Mouse (Mus musculus) CH12.LX (cell line): ENCODE measurements around the gene 1700020L24Rik. TPM values are rescaled to one million over a fixed set of nuclear protein-coding genes. Genes with fewer than 3 reads are reported as not detected.

Source experiments
- DNase-seq: peaks from one replicate; pipeline ENCODE4 v3.0.0-alpha.2; 2013; ENCODE audit errors: extremely low read depth
- H3K27ac ChIP-seq: 2 replicates; pipeline ENCODE4 v1.5.1; 2012; ENCODE audit warnings: low read depth, mild to moderate bottlenecking, control low read depth, moderate library complexity; ENCODE audit not compliant: insufficient read depth
- H3K27me3 ChIP-seq: replicated peaks from 2 replicates; pipeline ENCODE3; 2012; ENCODE audit warnings: inconsistent platforms
- H3K36me3 ChIP-seq, 2 experiments: replicated peaks in 1 of 2; 2 replicates each; pipeline versions ENCODE3 to v1.6.1; 2012; ENCODE audit warnings: inconsistent platforms in 1 of 2, low read length in 1 of 2, mild to moderate bottlenecking in 1 of 2, mixed read lengths in 1 of 2, moderate library complexity in 1 of 2; ENCODE audit not compliant: control insufficient read depth in 1 of 2, insufficient read depth in 1 of 2
- H3K4me1 ChIP-seq, 2 experiments: 2 replicates each; pipeline ENCODE4 v1.6.1; 2012; ENCODE audit warnings: inconsistent platforms in 1 of 2, moderate library complexity in 1 of 2; ENCODE audit not compliant: insufficient read depth in 2 of 2, control insufficient read depth in 1 of 2
- H3K4me2 ChIP-seq: 2 replicates; pipeline ENCODE4 v1.6.1; 2012; ENCODE audit warnings: low read depth, mild to moderate bottlenecking, control low read depth; ENCODE audit not compliant: poor library complexity, insufficient read depth, severe bottlenecking
- H3K4me3 ChIP-seq, 3 experiments: fragments of 150-350 bp in 1 of 3; sonication (generic) in 1 of 3; replicated peaks in 1 of 3; 2 replicates each; pipeline versions ENCODE3 to v1.5.1; 2011 to 2012; ENCODE audit warnings: low read depth in 2 of 3, low read length in 2 of 3, mild to moderate bottlenecking in 2 of 3, moderate library complexity in 2 of 3, control low read depth in 1 of 3, improper control_type of control experiment in 1 of 3, inconsistent platforms in 1 of 3, mixed read lengths in 1 of 3; ENCODE audit not compliant: poor library complexity in 1 of 3
- H3K79me2 ChIP-seq: replicated peaks from 2 replicates; pipeline ENCODE4 v1.6.1; 2012; ENCODE audit warnings: mild to moderate bottlenecking, moderate library complexity; ENCODE audit not compliant: control insufficient read depth, poor library complexity, insufficient read depth, severe bottlenecking; ENCODE audit errors: extremely low read depth
- H3K9ac ChIP-seq: 2 replicates; pipeline ENCODE4 v1.6.1; 2012; ENCODE audit warnings: low read depth, mild to moderate bottlenecking, control low read depth, moderate library complexity; ENCODE audit not compliant: insufficient read depth
- H3K9me3 ChIP-seq: replicated peaks from 2 replicates; pipeline ENCODE3; 2012; ENCODE audit warnings: low read length, inconsistent platforms, mixed read lengths
- CHD1 ChIP-seq: IDR thresholded peaks from 2 replicates; pipeline ENCODE4 v1.6.1; 2012; ENCODE audit warnings: low read depth, low read length, improper control_type of control experiment, inconsistent platforms
- ETS1 ChIP-seq: conservative IDR thresholded peaks from 2 replicates; pipeline ENCODE4 v1.6.1; 2012; ENCODE audit warnings: low read depth, mild to moderate bottlenecking, inconsistent platforms, low read length, improper control_type of control experiment, moderate library complexity
- GABPA ChIP-seq: IDR thresholded peaks from 2 replicates; pipeline ENCODE4 v1.6.1; 2012; ENCODE audit warnings: low read depth, low read length, improper control_type of control experiment, inconsistent platforms; ENCODE audit not compliant: insufficient replicate concordance
- HCFC1 ChIP-seq: IDR thresholded peaks from 2 replicates; pipeline ENCODE4 v1.6.1; 2012; ENCODE audit warnings: low read depth, mild to moderate bottlenecking, inconsistent platforms, low read length, improper control_type of control experiment
- JUN ChIP-seq: IDR thresholded peaks from 2 replicates; pipeline ENCODE4 v1.6.1; 2011; ENCODE audit warnings: low read depth, mild to moderate bottlenecking, low read length, improper control_type of control experiment, moderate library complexity; ENCODE audit not compliant: insufficient read depth
- MAFK ChIP-seq: IDR thresholded peaks from 2 replicates; pipeline ENCODE4 v1.6.1; 2011; ENCODE audit warnings: low read length, improper control_type of control experiment; ENCODE audit not compliant: insufficient replicate concordance
- MAZ ChIP-seq: IDR thresholded peaks from 2 replicates; pipeline ENCODE4 v1.6.1; 2012; ENCODE audit warnings: low read depth, mild to moderate bottlenecking, inconsistent platforms, low read length, improper control_type of control experiment, moderate library complexity
- NRF1 ChIP-seq: IDR thresholded peaks from 2 replicates; pipeline ENCODE4 v1.6.1; 2014; ENCODE audit warnings: low read depth, mild to moderate bottlenecking, inconsistent platforms, low read length, improper control_type of control experiment, moderate library complexity
- POLR2A ChIP-seq: IDR thresholded peaks from 2 replicates; pipeline ENCODE4 v1.6.1; 2011; ENCODE audit warnings: low read depth, mild to moderate bottlenecking, improper control_type of control experiment, low read length
- POLR2AphosphoS2 ChIP-seq: IDR thresholded peaks from 2 replicates; pipeline ENCODE4 v1.6.1; 2011; ENCODE audit warnings: low read depth, low read length, improper control_type of control experiment
- TBP ChIP-seq: conservative IDR thresholded peaks from 2 replicates; pipeline ENCODE4 v1.6.1; 2011; ENCODE audit warnings: low read depth, low read length, improper control_type of control experiment
- TCF12 ChIP-seq: IDR thresholded peaks from 2 replicates; pipeline ENCODE4 v1.6.1; 2014; ENCODE audit warnings: low read depth, mild to moderate bottlenecking, inconsistent platforms, low read length, improper control_type of control experiment
- USF2 ChIP-seq: conservative IDR thresholded peaks from 2 replicates; pipeline ENCODE4 v1.6.1; 2011; ENCODE audit warnings: low read depth, low read length, improper control_type of control experiment
- ZC3H11A ChIP-seq: IDR thresholded peaks from 2 replicates; pipeline ENCODE4 v1.6.1; 2012; ENCODE audit warnings: low read depth, mild to moderate bottlenecking, inconsistent platforms, low read length, improper control_type of control experiment
- ZNF384 ChIP-seq: IDR thresholded peaks from 2 replicates; pipeline ENCODE4 v1.6.1; 2012; ENCODE audit warnings: low read depth, low read length, improper control_type of control experiment, inconsistent platforms
- dilution Hi-C: fragments of 300-500 bp; cut with MboI; formaldehyde crosslinking; loops from 2 replicates; pipeline ENCODE4 v1.14.3; 2020; ENCODE audit warnings: low sequenced_read_pairs; ENCODE audit not compliant: extremely low pct_unique_long_range_greater_than_20kb, extremely low pct_ligation_motif_present
- in situ Hi-C: fragments of 300-500 bp; cut with MboI; formaldehyde crosslinking; loops from 3 replicates; pipeline ENCODE4 v1.14.3; 2019; ENCODE audit warnings: low sequenced_read_pairs, low pct_ligation_motif_present, low pct_unique_long_range_greater_than_20kb, mixed read lengths
- polyA plus RNA-seq: library from polyadenylated mRNA; unstranded; fragments of >175 nt; gene quantifications from 2 replicates; pipeline ENCODE4 v1.2.1, GENCODE M21; 2012; ENCODE audit warnings: low read depth; ENCODE audit not compliant: insufficient read length
- total RNA-seq, 2 experiments: library from RNA; depleted of rRNA; stranded (reverse); fragments of 300-350 nt in 1 of 2; fragments of >200 nt in 1 of 2; gene quantifications; 2 replicates each; pipeline ENCODE4 v1.2.3; 2012 to 2014

The 1700020L24Rik gene
- total and polyA plus RNA-seq, 3 experiments, result 0.21 to 0.40 TPM; not detected in 1

GRCm38 (mm10) chr11:83448927-83449236 lies 11.4 kb downstream of the 1700020L24Rik start:
- no peak overlapping the region for H3K9ac ChIP-seq
- peaks cover 68% of the 10 kb centered on the region for H3K27me3 ChIP-seq
- H3K36me3 ChIP-seq, result no peaks in the 10 kb centered on the region
- H3K79me2 ChIP-seq, result no peaks in the 10 kb centered on the region
- no peak for TF ChIP-seq ZC3H11A
- no peak for TF ChIP-seq NRF1
- no peak for TF ChIP-seq MAFK
- no peak for TF ChIP-seq ZNF384
- TF ChIP-seq TBP, result no peak
- no peaks in the 10 kb centered on the region; a peak in 3 of 4 replicates for H3K4me1 ChIP-seq
- no peak overlapping the region for H3K4me2 ChIP-seq
- DNase-seq, result no peak
- dilution Hi-C loops, result no loop called here
- no peak overlapping the region for H3K4me3 ChIP-seq
- peaks cover 8% of the 10 kb centered on the region for H3K9me3 ChIP-seq
- H3K27ac ChIP-seq, result no peak overlapping the region
- in situ Hi-C loops, result loop anchor here (10.0 kb wide), 2 partner anchors 186 to 286 kb away; no protein-coding TSS in a partner anchor

DNA sequence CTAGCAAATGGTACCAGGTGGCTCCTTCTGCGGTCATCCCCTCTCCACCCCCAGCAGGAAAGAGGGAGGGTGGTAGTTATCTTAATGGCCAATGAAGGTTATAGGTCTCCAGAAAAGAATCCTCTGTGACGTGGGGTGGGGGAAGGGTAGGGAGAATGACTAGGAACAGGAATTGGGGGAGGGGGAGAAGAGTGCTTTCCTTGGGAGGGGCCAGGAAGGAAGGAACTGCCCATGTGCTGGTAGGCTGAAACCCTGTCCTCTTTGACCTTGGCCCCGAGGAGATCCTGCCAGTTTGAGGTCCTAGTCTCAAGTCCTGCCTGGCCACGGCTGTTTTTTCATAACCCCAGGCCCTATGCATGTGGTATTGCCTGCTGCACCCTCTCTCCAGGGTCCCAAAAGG lies 11.8 kb downstream of the 1700020L24Rik start:
- no peaks in the 10 kb centered on the region for H3K79me2 ChIP-seq
- dilution Hi-C loops, result no loop called here
- H3K9ac ChIP-seq, result no peak overlapping the region
- in situ Hi-C loops, result loop anchor here (10.0 kb wide), 2 partner anchors 186 to 286 kb away; no protein-coding TSS in a partner anchor
- TF ChIP-seq USF2 (no peak), POLR2AphosphoS2 (no peak), ETS1 (no peak), HCFC1 (no peak), GABPA (no peak), CHD1 (no peak), MAZ (no peak), TBP (no peak), TCF12 (no peak), POLR2A (no peak)
- H3K4me1 ChIP-seq, result no peaks in the 10 kb centered on the region; a peak in 3 of 4 replicates
- no peaks in the 10 kb centered on the region for H3K36me3 ChIP-seq
- no peak for DNase-seq
- H3K27me3 ChIP-seq, result peaks cover 71% of the 10 kb centered on the region
- peaks cover 8% of the 10 kb centered on the region for H3K9me3 ChIP-seq
- H3K27ac ChIP-seq, result no peak overlapping the region
- no peak overlapping the region for H3K4me3 ChIP-seq
- no peak overlapping the region for H3K4me2 ChIP-seq

DNA sequence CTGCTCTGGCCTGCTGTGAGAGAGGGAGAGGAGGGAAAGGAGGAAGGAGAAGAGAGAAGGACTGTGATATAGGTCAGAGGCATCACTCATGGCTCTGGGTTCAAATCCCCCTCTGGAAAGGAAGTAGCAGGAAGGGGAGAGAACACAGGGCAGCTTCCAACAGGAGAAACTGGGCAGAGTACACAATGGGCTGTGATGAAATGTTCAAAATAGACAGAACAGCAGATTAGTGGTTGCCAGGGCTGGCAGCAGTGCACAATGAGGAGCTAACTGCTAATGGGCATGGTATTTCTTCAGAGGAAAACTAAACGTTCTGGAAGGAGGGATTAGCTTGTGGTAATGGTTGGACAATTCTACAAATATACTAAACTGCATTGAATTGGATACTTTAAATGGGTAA lies 13.1 kb downstream of the 1700020L24Rik start:
- Histone ChIP-seq H3K36me3 (no peaks in the 10 kb centered on the region), H3K4me2 (no peak overlapping the region), H3K4me1 (peaks cover 0 to 2% of the 10 kb centered on the region in 2 experiments; a peak in 3 of 4 replicates), H3K27me3 (peaks cover 73% of the 10 kb centered on the region), H3K79me2 (no peaks in the 10 kb centered on the region), H3K9me3 (no peaks in the 10 kb centered on the region), H3K27ac (no peak overlapping the region), H3K4me3 (no peak overlapping the region), H3K9ac (no peak overlapping the region)
- in situ Hi-C loops (no loop called here), dilution Hi-C loops (no loop called here)
- TF ChIP-seq JUN (no peak), CHD1 (no peak)
- DNase-seq, result no peak
